Comparison of ENCODE assay signal across 9 mouse cellular contexts in genomic region chr11:46125835-46126229, GRCm38 (mm10). TPM values are rescaled to one million over a fixed set of nuclear protein-coding genes. Genes with fewer than 3 reads are reported as not detected.
"Had no signal": no experiment of that assay in that cellular context is flagged by ENCODE, and none has a peak within 500 bp of the region (broad histone marks: within the 10 kb centered on the region; RNA-seq: fewer than 3 reads in every experiment).

No protein-coding gene starts in this region.

- ATAC-seq: midbrain, embryonic 15.5 days had no signal

- DNase-seq: kidney, adult 18-20 months; kidney, postnatal 10 days; kidney, postnatal 4 days; lung, postnatal 14 days; right cerebral cortex, postnatal 14 days; thymus, postnatal 14 days had no signal

RNA-seq across cellular contexts. Expression of gene Nipal4, which starts 40.5 kb away (rescaled TPM):
- total RNA-seq: monocyte, adult 5-6 weeks had no signal
- polyA plus RNA-seq: macrophage had no signal
